Mouse (Mus musculus): Measurements from ENCODE around the gene Mecom.

- TF ChIP-seq CTCF (IDR thresholded peaks at IDR 0.05; ENCODE audit: borderline replicate concordance, insufficient read depth, low read length) (no peak), POLR2A (IDR thresholded peaks at IDR 0.05; ENCODE audit: low read depth, low read length) (no peak)
These were observed 446.7 kb downstream of the Mecom start for GRCm38 (mm10) chr3:30101146-30101545.
